Mouse (Mus musculus) embryonic fibroblast, embryonic 13.5 days (primary cell): ENCODE measurements around the gene Dock3. TPM values are rescaled to one million over a fixed set of nuclear protein-coding genes. Genes with fewer than 3 reads are reported as not detected.

Source experiments
- H3K27ac ChIP-seq: 2 replicates; pipeline ENCODE4 v1.5.1; 2012; ENCODE audit warnings: low read length, control low read depth, inconsistent platforms; ENCODE audit not compliant: insufficient read depth
- H3K4me1 ChIP-seq: 2 replicates; pipeline ENCODE4 v1.6.1; 2011; ENCODE audit warnings: low read length; ENCODE audit not compliant: control insufficient read depth, insufficient read depth
- H3K4me3 ChIP-seq: 2 replicates; pipeline ENCODE4 v1.5.1; 2011; ENCODE audit warnings: mild to moderate bottlenecking, control low read depth, low read length; ENCODE audit not compliant: insufficient read depth
- CTCF ChIP-seq: IDR thresholded peaks from 2 replicates; pipeline ENCODE4 v1.5.1; 2011; ENCODE audit warnings: mild to moderate bottlenecking, control low read depth, low read length, moderate library complexity, borderline replicate concordance; ENCODE audit not compliant: insufficient read depth
- POLR2A ChIP-seq: IDR thresholded peaks from 2 replicates; pipeline ENCODE4 v1.6.1; 2011; ENCODE audit warnings: low read depth, mild to moderate bottlenecking, control low read depth, low read length, moderate library complexity
- polyA plus RNA-seq: library from polyadenylated mRNA; stranded (reverse); fragments of >200 nt; gene quantifications from 2 replicates; pipeline ENCODE4 v1.2.4, GENCODE M21; 2011; ENCODE audit warnings: low read depth; ENCODE audit not compliant: missing spikeins, insufficient read length

Gene Dock3
- polyA plus RNA-seq, 1 experiment = 0.18 TPM

DNA sequence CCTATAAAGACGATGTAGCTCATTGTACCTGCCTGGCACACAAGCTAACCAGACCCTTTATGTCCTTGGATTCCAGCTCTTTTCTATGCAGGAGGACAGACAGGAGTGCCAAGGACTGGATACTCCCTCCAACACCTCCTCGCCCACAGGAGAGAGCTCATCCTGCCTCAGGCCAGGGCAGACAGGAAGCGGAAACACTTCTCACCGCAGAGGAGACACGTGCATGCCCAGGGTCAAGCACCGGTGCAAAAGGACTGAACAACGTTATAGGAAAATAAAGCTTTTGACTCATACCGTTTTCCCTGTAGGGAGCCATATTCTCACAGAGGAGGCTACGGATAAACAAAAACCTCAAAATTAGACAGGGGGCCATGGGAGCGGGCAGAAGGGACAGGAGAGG is 41.5 kb upstream of the Dock3 start:
- TF ChIP-seq POLR2A (no peak), CTCF (no peak)
- H3K27ac ChIP-seq = no peak overlapping the region
- no peak overlapping the region for H3K4me3 ChIP-seq
- no peaks in the 10 kb centered on the region; the same call in 1 of the 2 replicates for H3K4me1 ChIP-seq

- Histone ChIP-seq H3K27ac (no peak overlapping the region), H3K4me1 (no peaks in the 10 kb centered on the region), H3K4me3 (no peak overlapping the region)
- TF ChIP-seq POLR2A (no peak), CTCF (no peak)
Observed at GRCm38 (mm10) chr9:107272284-107272683, 40.6 kb upstream of the Dock3 start.

GRCm38 (mm10) chr9:107271177-107271938 is 39.6 kb upstream of the Dock3 start:
- TF ChIP-seq CTCF (no peak), POLR2A (no peak)
- Histone ChIP-seq H3K27ac (no peak overlapping the region), H3K4me1 (no peaks in the 10 kb centered on the region), H3K4me3 (no peak overlapping the region)

DNA sequence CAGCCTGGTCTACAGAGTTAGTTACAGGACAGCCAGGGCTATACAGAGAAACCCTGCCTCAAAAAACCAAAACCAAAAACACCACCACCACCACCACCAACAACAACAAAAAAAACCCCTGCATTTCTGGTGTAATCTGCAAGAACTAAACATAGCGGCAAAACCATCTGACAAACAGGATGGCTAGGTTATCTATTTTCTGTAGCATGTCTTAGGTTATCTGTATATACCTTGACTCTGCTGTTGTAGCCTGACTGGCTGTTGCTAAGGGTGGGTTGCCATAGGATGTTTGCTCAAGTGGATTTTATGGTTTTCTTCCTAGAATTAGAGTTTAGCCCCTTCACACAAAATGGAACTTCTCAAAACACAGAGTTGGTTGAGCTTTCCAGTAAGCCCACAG is 38.1 kb upstream of the Dock3 start:
- TF ChIP-seq POLR2A (no peak), CTCF (no peak)
- no peak overlapping the region for H3K4me3 ChIP-seq
- no peak overlapping the region for H3K27ac ChIP-seq
- no peaks in the 10 kb centered on the region for H3K4me1 ChIP-seq

DNA sequence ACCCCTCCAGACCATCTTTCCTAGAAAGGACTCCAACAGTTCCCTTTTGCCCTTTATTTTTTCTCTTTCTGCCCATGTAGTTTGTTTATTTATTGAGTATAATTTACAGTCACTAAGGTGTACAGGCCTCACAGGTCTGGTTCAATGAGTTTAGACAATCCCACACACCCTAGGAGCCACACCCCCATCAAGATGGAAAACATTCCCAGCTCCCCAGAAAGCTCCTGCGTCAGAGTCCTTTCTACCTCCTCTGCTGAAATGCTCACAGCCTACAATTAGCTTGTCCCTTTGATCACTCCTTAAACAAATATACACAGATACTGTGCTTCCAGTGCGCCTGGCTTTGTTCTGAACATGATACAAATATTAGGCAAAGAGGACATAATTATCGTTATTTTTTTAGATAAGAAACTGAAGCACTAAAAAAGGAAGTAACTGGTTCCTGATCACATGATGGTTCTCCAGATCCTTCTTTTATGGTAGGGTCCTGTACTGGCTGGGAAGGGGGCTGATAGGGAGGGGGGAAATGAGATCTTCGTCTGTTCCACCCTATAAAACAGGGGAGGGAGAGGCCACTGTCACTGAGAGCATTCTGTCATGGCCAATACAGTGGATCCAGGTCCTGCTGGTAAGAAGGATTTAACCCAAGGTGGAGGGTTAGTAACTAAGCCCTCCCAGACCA is 36.2 kb upstream of the Dock3 start:
- TF ChIP-seq CTCF = no peak
- TF ChIP-seq POLR2A = no peak
- no peak overlapping the region for H3K4me3 ChIP-seq
- H3K27ac ChIP-seq = no peak overlapping the region
- 0 out of 2 replicates have a peak, but pooled peaks cover 5% of the 10 kb centered on the region for H3K4me1 ChIP-seq

DNA sequence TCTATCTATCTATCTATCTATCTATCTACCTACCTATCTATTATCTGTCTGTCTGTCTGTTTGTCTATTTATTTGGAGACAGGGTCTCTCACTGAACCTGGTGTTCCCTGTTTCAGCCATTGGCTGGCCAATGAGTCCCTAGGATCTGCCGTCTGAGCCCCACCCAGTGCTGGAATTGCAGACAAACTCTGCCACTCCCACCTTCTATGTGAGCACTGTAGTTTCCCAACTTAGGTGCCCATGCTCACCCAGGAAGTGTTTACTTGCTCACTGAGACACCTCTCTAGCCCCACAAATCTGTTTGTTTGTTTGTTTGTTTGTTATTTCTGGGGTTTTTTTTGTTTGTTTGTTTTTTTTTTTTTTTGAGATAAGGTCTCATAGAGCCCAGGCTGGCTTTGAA is 35.3 kb upstream of the Dock3 start:
- no peak overlapping the region for H3K27ac ChIP-seq

DNA sequence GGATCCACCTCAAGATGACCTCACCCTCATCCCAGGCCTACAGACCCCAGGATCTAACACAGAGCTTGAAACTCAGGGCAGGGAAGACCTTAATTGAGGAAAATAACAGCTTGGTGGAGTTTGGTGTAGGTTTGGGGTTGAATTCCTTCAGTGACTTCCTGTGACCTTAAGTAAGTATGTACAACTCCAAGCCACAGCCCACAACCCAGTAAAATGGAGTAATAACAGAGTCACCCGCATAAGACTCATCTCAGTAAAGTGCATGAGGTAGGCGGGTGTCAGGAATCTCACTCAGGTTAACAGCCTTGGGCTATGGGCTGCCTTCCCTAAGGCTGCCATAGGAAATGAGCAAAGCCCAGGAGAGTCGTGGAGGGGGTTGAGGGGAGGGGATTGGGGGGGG is 33.0 kb upstream of the Dock3 start:
- Histone ChIP-seq H3K4me1 (0 out of 2 replicates have a peak, but pooled peaks cover 5% of the 10 kb centered on the region), H3K4me3 (no peak overlapping the region), H3K27ac (no peak overlapping the region)
- no peak for TF ChIP-seq CTCF

More for the DNA sequence above, 35.3 kb upstream of the Dock3 start:
- TF ChIP-seq CTCF (no peak), POLR2A (no peak)
- 0 out of 2 replicates have a peak, but pooled peaks cover 5% of the 10 kb centered on the region for H3K4me1 ChIP-seq
- H3K4me3 ChIP-seq = no peak overlapping the region

GRCm38 (mm10) chr9:107263912-107264311 is 32.2 kb upstream of the Dock3 start:
- H3K4me1 ChIP-seq = 0 out of 2 replicates have a peak, but pooled peaks cover 5% of the 10 kb centered on the region

GRCm38 (mm10) chr9:107262375-107262774 is 30.7 kb upstream of the Dock3 start:
- Histone ChIP-seq H3K27ac (no peak overlapping the region), H3K4me3 (no peak overlapping the region)

More at GRCm38 (mm10) chr9:107263912-107264311, 32.2 kb upstream of the Dock3 start:
- no peak overlapping the region for H3K4me3 ChIP-seq
- no peak overlapping the region for H3K27ac ChIP-seq
- TF ChIP-seq CTCF = no peak
- no peak for TF ChIP-seq POLR2A

GRCm38 (mm10) chr9:107261792-107262191 is 30.1 kb upstream of the Dock3 start:
- TF ChIP-seq POLR2A (no peak), CTCF (no peak)
- no peak overlapping the region for H3K27ac ChIP-seq
- no peak overlapping the region for H3K4me3 ChIP-seq
- 0 out of 2 replicates have a peak, but pooled peaks cover 5% of the 10 kb centered on the region for H3K4me1 ChIP-seq

More at GRCm38 (mm10) chr9:107262375-107262774, 30.7 kb upstream of the Dock3 start:
- TF ChIP-seq POLR2A = no peak
- no peak for TF ChIP-seq CTCF
- 0 out of 2 replicates have a peak, but pooled peaks cover 5% of the 10 kb centered on the region for H3K4me1 ChIP-seq
